Mouse (Mus musculus) CH12.LX (cell line): ENCODE data around the gene Sgms1. TPM values are rescaled to one million over a fixed set of nuclear protein-coding genes. Genes with fewer than 3 reads are reported as not detected.

Source experiments
- DNase-seq: peaks from one replicate; pipeline ENCODE4 v3.0.0-alpha.2; 2013; ENCODE audit errors: extremely low read depth
- H3K27ac ChIP-seq: 2 replicates; pipeline ENCODE4 v1.5.1; 2012; ENCODE audit warnings: low read depth, mild to moderate bottlenecking, control low read depth, moderate library complexity; ENCODE audit not compliant: insufficient read depth
- H3K27me3 ChIP-seq: replicated peaks from 2 replicates; pipeline ENCODE3; 2012; ENCODE audit warnings: inconsistent platforms
- H3K36me3 ChIP-seq, 2 experiments: replicated peaks in 1 of 2; 2 replicates each; pipeline versions ENCODE3 to v1.6.1; 2012; ENCODE audit warnings: inconsistent platforms in 1 of 2, low read length in 1 of 2, mild to moderate bottlenecking in 1 of 2, mixed read lengths in 1 of 2, moderate library complexity in 1 of 2; ENCODE audit not compliant: control insufficient read depth in 1 of 2, insufficient read depth in 1 of 2
- H3K4me1 ChIP-seq, 2 experiments: 2 replicates each; pipeline ENCODE4 v1.6.1; 2012; ENCODE audit warnings: inconsistent platforms in 1 of 2, moderate library complexity in 1 of 2; ENCODE audit not compliant: insufficient read depth in 2 of 2, control insufficient read depth in 1 of 2
- H3K4me2 ChIP-seq: 2 replicates; pipeline ENCODE4 v1.6.1; 2012; ENCODE audit warnings: low read depth, mild to moderate bottlenecking, control low read depth; ENCODE audit not compliant: poor library complexity, insufficient read depth, severe bottlenecking
- H3K4me3 ChIP-seq, 3 experiments: fragments of 150-350 bp in 1 of 3; sonication (generic) in 1 of 3; replicated peaks in 1 of 3; 2 replicates each; pipeline versions ENCODE3 to v1.5.1; 2011 to 2012; ENCODE audit warnings: low read depth in 2 of 3, low read length in 2 of 3, mild to moderate bottlenecking in 2 of 3, moderate library complexity in 2 of 3, control low read depth in 1 of 3, improper control_type of control experiment in 1 of 3, inconsistent platforms in 1 of 3, mixed read lengths in 1 of 3; ENCODE audit not compliant: poor library complexity in 1 of 3
- H3K79me2 ChIP-seq: replicated peaks from 2 replicates; pipeline ENCODE4 v1.6.1; 2012; ENCODE audit warnings: mild to moderate bottlenecking, moderate library complexity; ENCODE audit not compliant: control insufficient read depth, poor library complexity, insufficient read depth, severe bottlenecking; ENCODE audit errors: extremely low read depth
- H3K9ac ChIP-seq: 2 replicates; pipeline ENCODE4 v1.6.1; 2012; ENCODE audit warnings: low read depth, mild to moderate bottlenecking, control low read depth, moderate library complexity; ENCODE audit not compliant: insufficient read depth
- H3K9me3 ChIP-seq: replicated peaks from 2 replicates; pipeline ENCODE3; 2012; ENCODE audit warnings: low read length, inconsistent platforms, mixed read lengths
- CHD1 ChIP-seq: IDR thresholded peaks from 2 replicates; pipeline ENCODE4 v1.6.1; 2012; ENCODE audit warnings: low read depth, low read length, improper control_type of control experiment, inconsistent platforms
- CHD2 ChIP-seq: IDR thresholded peaks from 2 replicates; pipeline ENCODE4 v1.6.1; 2011; ENCODE audit warnings: low read length, improper control_type of control experiment
- CTCF ChIP-seq, 2 experiments: IDR thresholded peaks in 1 of 2; conservative IDR thresholded peaks in 1 of 2; 2 replicates each; pipeline ENCODE4 v1.5.1; 2011 to 2012; ENCODE audit warnings: low read depth in 2 of 2, low read length in 2 of 2, improper control_type of control experiment in 1 of 2, inconsistent platforms in 1 of 2, mild to moderate bottlenecking in 1 of 2, moderate library complexity in 1 of 2
- ETS1 ChIP-seq: conservative IDR thresholded peaks from 2 replicates; pipeline ENCODE4 v1.6.1; 2012; ENCODE audit warnings: low read depth, mild to moderate bottlenecking, inconsistent platforms, low read length, improper control_type of control experiment, moderate library complexity
- IRF4 ChIP-seq: IDR thresholded peaks from 2 replicates; pipeline ENCODE4 v1.6.1; 2014; ENCODE audit warnings: low read depth, mild to moderate bottlenecking, inconsistent platforms, low read length, improper control_type of control experiment
- KAT2A ChIP-seq: IDR thresholded peaks from 2 replicates; pipeline ENCODE4 v1.6.1; 2012; ENCODE audit warnings: low read length, improper control_type of control experiment, inconsistent platforms; ENCODE audit not compliant: insufficient replicate concordance
- MAFK ChIP-seq: IDR thresholded peaks from 2 replicates; pipeline ENCODE4 v1.6.1; 2011; ENCODE audit warnings: low read length, improper control_type of control experiment; ENCODE audit not compliant: insufficient replicate concordance
- MAX ChIP-seq: IDR thresholded peaks from 2 replicates; pipeline ENCODE4 v1.6.1; 2011; ENCODE audit warnings: low read length, improper control_type of control experiment
- MYC ChIP-seq: IDR thresholded peaks from 2 replicates; pipeline ENCODE4 v1.6.1; 2011; ENCODE audit warnings: low read depth, mild to moderate bottlenecking, improper control_type of control experiment, low read length
- PAX5 ChIP-seq: IDR thresholded peaks from 2 replicates; pipeline ENCODE4 v1.6.1; 2012; ENCODE audit warnings: low read length, inconsistent platforms, mixed read lengths
- RCOR1 ChIP-seq: conservative IDR thresholded peaks from 2 replicates; pipeline ENCODE4 v1.6.1; 2012; ENCODE audit warnings: low read depth, mild to moderate bottlenecking, inconsistent platforms, low read length, improper control_type of control experiment
- SMC3 ChIP-seq: IDR thresholded peaks from 2 replicates; pipeline ENCODE4 v1.6.1; 2011; ENCODE audit warnings: low read depth, low read length, improper control_type of control experiment
- UBTF ChIP-seq: IDR thresholded peaks from 2 replicates; pipeline ENCODE4 v1.6.1; 2012; ENCODE audit warnings: low read depth, mild to moderate bottlenecking, inconsistent platforms, low read length, improper control_type of control experiment, moderate library complexity
- USF1 ChIP-seq: IDR thresholded peaks from 2 replicates; pipeline ENCODE4 v1.6.1; 2014; ENCODE audit warnings: low read depth, mild to moderate bottlenecking, inconsistent platforms, low read length, improper control_type of control experiment
- USF2 ChIP-seq: conservative IDR thresholded peaks from 2 replicates; pipeline ENCODE4 v1.6.1; 2011; ENCODE audit warnings: low read depth, low read length, improper control_type of control experiment
- ZMIZ1 ChIP-seq: IDR thresholded peaks from 2 replicates; pipeline ENCODE4 v1.6.1; 2012; ENCODE audit warnings: low read depth, mild to moderate bottlenecking, inconsistent platforms, low read length, improper control_type of control experiment
- dilution Hi-C: fragments of 300-500 bp; cut with MboI; formaldehyde crosslinking; loops from 2 replicates; pipeline ENCODE4 v1.14.3; 2020; ENCODE audit warnings: low sequenced_read_pairs; ENCODE audit not compliant: extremely low pct_unique_long_range_greater_than_20kb, extremely low pct_ligation_motif_present
- in situ Hi-C: fragments of 300-500 bp; cut with MboI; formaldehyde crosslinking; loops from 3 replicates; pipeline ENCODE4 v1.14.3; 2019; ENCODE audit warnings: low sequenced_read_pairs, low pct_ligation_motif_present, low pct_unique_long_range_greater_than_20kb, mixed read lengths
- polyA plus RNA-seq: library from polyadenylated mRNA; unstranded; fragments of >175 nt; gene quantifications from 2 replicates; pipeline ENCODE4 v1.2.1, GENCODE M21; 2012; ENCODE audit warnings: low read depth; ENCODE audit not compliant: insufficient read length
- total RNA-seq, 2 experiments: library from RNA; depleted of rRNA; stranded (reverse); fragments of 300-350 nt in 1 of 2; fragments of >200 nt in 1 of 2; gene quantifications; 2 replicates each; pipeline ENCODE4 v1.2.3; 2012 to 2014

Sgms1 gene
- total and polyA plus RNA-seq, 3 experiments: 1.4 to 1.8 (median 1.8) TPM

DNA sequence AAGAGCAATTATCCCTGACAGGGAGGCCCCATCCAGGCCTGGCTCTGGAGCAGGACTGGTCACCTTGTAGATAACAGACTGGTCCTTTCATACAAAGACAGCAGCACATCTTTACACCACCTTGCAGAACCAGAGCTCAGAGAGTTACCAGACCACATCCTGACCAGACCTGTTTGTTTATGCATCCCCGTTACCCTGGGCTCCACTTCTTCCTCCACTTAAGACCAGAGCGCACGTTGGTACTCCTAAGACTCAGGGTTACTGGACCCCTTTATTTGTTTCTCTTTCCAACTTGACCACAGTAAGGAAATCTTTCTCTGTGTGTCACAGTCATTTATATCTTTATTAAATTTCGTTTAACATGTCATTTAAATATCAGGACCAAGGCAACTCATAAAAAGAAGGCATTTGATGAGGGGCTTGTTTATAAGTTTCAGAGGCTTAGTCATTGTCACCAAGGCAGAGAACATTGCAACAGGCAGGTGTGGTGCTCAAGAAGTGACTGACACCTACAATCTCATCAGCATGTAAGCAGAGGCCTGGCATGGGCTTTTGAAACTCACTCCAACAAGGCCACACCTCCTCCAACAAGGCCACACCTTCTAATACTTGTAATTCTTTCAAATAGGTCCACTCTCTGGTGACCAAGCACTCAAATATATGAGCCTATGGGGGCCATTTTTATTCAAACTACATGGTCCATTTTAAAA, 132.7 kb downstream of the Sgms1 start:
- no peak overlapping the region for H3K4me2 ChIP-seq
- dilution Hi-C loops (no loop called here), in situ Hi-C loops (no loop called here)
- no peak overlapping the region for H3K4me3 ChIP-seq
- TF ChIP-seq ETS1 (no peak), CHD2 (no peak), KAT2A (no peak), RCOR1 (no peak), MAFK (no peak), IRF4 (no peak), MYC (no peak), SMC3 (no peak), MAX (no peak), USF2 (no peak), ZMIZ1 (no peak), CTCF (conservative IDR thresholded peaks at IDR 0.05 in 1 of 2, IDR thresholded peaks at IDR 0.05 in 1 of 2; ENCODE audit: low read depth in 2 of 2, low read length in 2 of 2) (no peak), USF1 (no peak), UBTF (no peak), CHD1 (no peak)
- no peaks in the 10 kb centered on the region for H3K9me3 ChIP-seq
- H3K9ac ChIP-seq: no peak overlapping the region
- H3K36me3 ChIP-seq: no peaks in the 10 kb centered on the region
- DNase-seq: no peak
- H3K4me1 ChIP-seq: peaks cover 18 to 92% of the 10 kb centered on the region in 2 experiments
- no peaks in the 10 kb centered on the region for H3K79me2 ChIP-seq
- no peak overlapping the region for H3K27ac ChIP-seq
- H3K27me3 ChIP-seq: no peaks in the 10 kb centered on the region

DNA sequence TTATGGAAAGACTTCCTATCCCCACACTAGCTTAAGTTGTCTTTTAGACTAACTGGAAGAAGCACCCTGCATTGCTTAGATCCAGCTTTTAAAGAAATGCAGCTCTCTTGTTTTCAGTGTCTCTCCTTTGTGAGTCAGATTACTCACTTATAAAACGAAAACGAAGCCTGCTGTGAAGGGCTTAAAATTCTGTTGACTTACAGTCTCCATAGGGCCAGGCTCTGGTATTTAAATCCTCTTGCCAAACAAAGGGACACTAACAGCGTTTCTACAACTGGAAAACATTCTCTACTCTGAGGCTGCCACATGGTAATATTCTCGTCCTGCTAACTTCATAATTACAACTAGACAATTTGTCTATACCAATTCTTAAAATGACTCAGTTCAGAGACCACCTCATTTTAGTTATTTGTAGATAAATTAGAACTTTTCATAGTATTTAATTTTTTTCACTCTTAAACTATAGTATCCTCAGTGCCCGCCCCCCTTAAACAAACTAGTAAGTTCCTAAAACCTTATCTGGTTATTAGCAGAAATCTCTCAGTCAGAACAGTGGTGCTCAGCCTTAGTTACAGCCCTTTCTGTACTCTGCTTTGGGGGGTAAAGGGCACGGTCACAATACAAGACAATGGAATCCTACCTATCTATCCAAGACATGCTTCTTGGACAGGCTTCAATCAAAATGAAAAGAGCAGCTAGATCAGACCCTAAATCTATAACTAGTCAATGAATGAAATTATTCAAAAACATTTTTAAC, 133.9 kb downstream of the Sgms1 start:
- H3K4me1 ChIP-seq: peaks cover 21 to 84% of the 10 kb centered on the region in 2 experiments
- H3K4me2 ChIP-seq: peak overlapping the region; percentile 37; the same call in 1 of the 2 replicates
- H3K27me3 ChIP-seq: no peaks in the 10 kb centered on the region
- H3K4me3 ChIP-seq: no peak overlapping the region
- no peak for TF ChIP-seq SMC3
- TF ChIP-seq USF1: no peak
- TF ChIP-seq PAX5: no peak
- peak overlapping the region; percentile 24 for H3K9ac ChIP-seq
- dilution Hi-C loops: no loop called here
- in situ Hi-C loops: no loop called here
- H3K36me3 ChIP-seq: no peaks in the 10 kb centered on the region
- H3K79me2 ChIP-seq: no peaks in the 10 kb centered on the region
- H3K9me3 ChIP-seq: no peaks in the 10 kb centered on the region
- DNase-seq: no peak
- peak overlapping the region; percentile 6; the same call in 1 of the 2 replicates for H3K27ac ChIP-seq
